Mouse (Mus musculus) midbrain, embryonic 11.5 days (tissue): ENCODE measurements around the gene Slc23a4. TPM values are rescaled to one million over a fixed set of nuclear protein-coding genes. Genes with fewer than 3 reads are reported as not detected.

ENCODE experiments used
- polyA plus RNA-seq: library from polyadenylated mRNA; unstranded; fragments of >200 nt; fragmentation: Nextera tagmentation; extraction: Ambion mirVana; gene quantifications from 2 replicates; pipeline ENCODE4 v1.2.1, GENCODE M21; 2014

Slc23a4 gene
- polyA plus RNA-seq, 1 experiment from 2014 or later, result 0.34 TPM

Other genes starting within 250 kb of the Slc23a4 start
- gene Agbl3, start 208.0 kb downstream of the Slc23a4 start, polyA plus RNA-seq, result 5.7 and 6.1 TPM in 2 replicates
- gene Tmem140, start 125.3 kb downstream of the Slc23a4 start, polyA plus RNA-seq, result 1.00 and 1.3 TPM in 2 replicates
- gene Cyren, start 110.3 kb downstream of the Slc23a4 start, polyA plus RNA-seq, result 11.8 TPM in 2 replicates
- 9.8 and 10.4 TPM in 2 replicates for gene Wdr91, start 77.5 kb downstream of the Slc23a4 start, polyA plus RNA-seq
- not detected in 2 replicates for gene Stra8, start 68.2 kb downstream of the Slc23a4 start, polyA plus RNA-seq
- gene Cnot4, start 145.3 kb upstream of the Slc23a4 start, polyA plus RNA-seq, result 33.8 and 38.5 TPM in 2 replicates
- gene Nup205, start 189.0 kb upstream of the Slc23a4 start, polyA plus RNA-seq, result 50.1 and 55.3 TPM in 2 replicates